Mouse (Mus musculus) limb, embryonic 14.5 days (tissue): ENCODE data around the gene Taar8a. TPM values are rescaled to one million over a fixed set of nuclear protein-coding genes. Genes with fewer than 3 reads are reported as not detected.
A peak's percentile ranks its signal among the peaks of the same experiment; 100 is the strongest.
"Not testable (repeated sequence)": the region's sequence is repeated elsewhere in the genome, so short reads cannot be mapped to it uniquely, and the experiment has no call there.

Experiments used
- ATAC-seq: fragments of 200-750 bp; cut with Nextera tagmentation; 2 replicates; pipeline ENCODE4 v1.8.0; 2017; ENCODE audit warnings: low read depth, moderate number of reproducible peaks, moderate TSS enrichment; ENCODE audit not compliant: low FRiP score
- DNase-seq: peaks from one replicate; pipeline ENCODE4 v3.0.0-alpha.2; 2015; ENCODE audit warnings: low spot score
- H3K27ac ChIP-seq: fragments of 300-500 bp; sonication (generic); replicated peaks from 2 replicates; pipeline ENCODE4 v1.5.1; 2014; ENCODE audit warnings: low read depth, mild to moderate bottlenecking, low read length, moderate library complexity, mixed read lengths
- H3K27me3 ChIP-seq: fragments of 300-500 bp; sonication (generic); 2 replicates; pipeline ENCODE4 v1.6.1; 2014; ENCODE audit warnings: low read length, mixed read lengths; ENCODE audit not compliant: control insufficient read depth, insufficient read depth
- H3K36me3 ChIP-seq: fragments of 300-500 bp; sonication (generic); 2 replicates; pipeline ENCODE4 v1.6.1; 2014; ENCODE audit warnings: mild to moderate bottlenecking, low read length, moderate library complexity, mixed read lengths; ENCODE audit not compliant: control insufficient read depth, insufficient read depth
- H3K4me1 ChIP-seq: fragments of 300-500 bp; sonication (generic); 2 replicates; pipeline ENCODE4 v1.6.1; 2014; ENCODE audit warnings: antibody characterized with exemption, low read length, mixed read lengths; ENCODE audit not compliant: control insufficient read depth, insufficient read depth
- H3K4me2 ChIP-seq: fragments of 300-500 bp; sonication (generic); replicated peaks from 2 replicates; pipeline ENCODE4 v1.6.1; 2014; ENCODE audit warnings: low read depth, mild to moderate bottlenecking, low read length, moderate library complexity; ENCODE audit not compliant: severe bottlenecking
- H3K4me3 ChIP-seq: fragments of 300-500 bp; sonication (generic); replicated peaks from 2 replicates; pipeline ENCODE4 v1.5.1; 2014; ENCODE audit warnings: low read length
- H3K9ac ChIP-seq: fragments of 300-500 bp; sonication (generic); 2 replicates; pipeline ENCODE4 v1.6.1; 2014; ENCODE audit warnings: mild to moderate bottlenecking, low read depth, low read length, moderate library complexity; ENCODE audit not compliant: severe bottlenecking
- H3K9me3 ChIP-seq: fragments of 300-500 bp; sonication (generic); 2 replicates; pipeline ENCODE4 v1.6.1; 2016; ENCODE audit warnings: low read length; ENCODE audit not compliant: control insufficient read depth
- POLR2A ChIP-seq: fragments of 200-500 bp; IDR thresholded peaks from 2 replicates; pipeline ENCODE4 v1.8.0; 2012; ENCODE audit warnings: inconsistent platforms, mild to moderate bottlenecking, moderate library complexity, borderline replicate concordance; ENCODE audit not compliant: insufficient read depth, insufficient read length; ENCODE audit errors: extremely low read depth
- WGBS: fragments of 180-500 bp; shearing (Covaris S2); extraction: QIAGEN DNeasy Blood & Tissue Kit; methylation state at CpG from one replicate; pipeline ENCODE4 v1.1.7; 2014; 5-methylcytosine and 5-hydroxymethylcytosine counted together
- polyA plus RNA-seq, 2 experiments: library from polyadenylated mRNA; depleted of rRNA in 1 of 2; stranded (reverse) in 1 of 2; unstranded in 1 of 2; fragments of >200 nt; fragmentation: Nextera tagmentation in 1 of 2; extraction: Ambion mirVana in 1 of 2; gene quantifications; 2 replicates each; pipeline versions ENCODE4 v1.2.1 to v1.2.3; 2012 to 2014

The Taar8a gene
- polyA plus RNA-seq, 2 experiments, result not detected

GRCm38 (mm10) chr10:24049210-24049609 lies 27.1 kb upstream of the Taar8a start, which contains the start of gene Taar7f:
Gene Taar7f (plus strand): TSS chr10:24049510.
- no peak within 1 kb of the TSS for H3K4me2 ChIP-seq
- H3K27ac ChIP-seq, result no peak within 1 kb of the TSS
- no peaks in the 10 kb centered on the region for H3K27me3 ChIP-seq
- no peaks in the 10 kb centered on the region for H3K4me1 ChIP-seq
- ATAC-seq (no peak), DNase-seq (no peak)
- H3K36me3 ChIP-seq, result no peaks in the 10 kb centered on the region
- no peaks in the 10 kb centered on the region for H3K9me3 ChIP-seq
- H3K4me3 ChIP-seq, result no peak within 1 kb of the TSS
- no peak for TF ChIP-seq POLR2A
- H3K9ac ChIP-seq, result no peak within 1 kb of the TSS

- no peak overlapping the region for H3K4me2 ChIP-seq
- H3K9ac ChIP-seq, result no peak overlapping the region
- ATAC-seq (no peak), DNase-seq (no peak)
- TF ChIP-seq POLR2A, result no peak
- H3K27me3 ChIP-seq, result no peaks in the 10 kb centered on the region
- WGBS, result 65% methylated on average over 5 of the region's 5 CpGs
- H3K4me1 ChIP-seq, result no peaks in the 10 kb centered on the region
- H3K4me3 ChIP-seq, result no peak overlapping the region
- no peak overlapping the region for H3K27ac ChIP-seq
- no peaks in the 10 kb centered on the region for H3K36me3 ChIP-seq
- H3K9me3 ChIP-seq, result no peaks in the 10 kb centered on the region
These were observed 24.3 kb upstream of the Taar8a start for GRCm38 (mm10) chr10:24052039-24052438.

DNA sequence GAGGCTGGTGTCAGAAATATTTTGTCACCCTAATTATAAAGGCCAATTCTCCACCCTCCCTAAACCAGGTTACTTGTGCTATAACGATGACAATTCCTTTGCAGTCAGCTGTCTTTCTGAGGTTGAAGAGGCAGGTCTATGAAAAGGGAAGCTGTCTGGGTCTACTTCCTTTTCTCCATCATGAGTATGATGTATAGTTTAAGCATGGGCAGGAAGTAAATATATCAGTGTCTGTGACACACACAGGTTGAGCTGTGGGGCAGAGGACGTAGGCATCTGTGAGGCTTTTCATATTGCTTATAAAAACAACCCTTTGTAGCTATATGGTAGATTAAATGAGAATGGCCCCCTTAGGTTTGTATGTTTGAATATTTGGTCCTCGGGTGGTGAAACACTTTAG lies 17.3 kb upstream of the Taar8a start:
- DNase-seq (no peak), ATAC-seq (no peak)
- 75% methylated on average over 3 of the region's 3 CpGs for WGBS
- H3K9ac ChIP-seq, result no peak overlapping the region
- H3K27ac ChIP-seq, result no peak overlapping the region
- no peak overlapping the region for H3K4me3 ChIP-seq
- no peaks in the 10 kb centered on the region for H3K36me3 ChIP-seq
- no peak overlapping the region for H3K4me2 ChIP-seq
- no peaks in the 10 kb centered on the region for H3K4me1 ChIP-seq
- H3K27me3 ChIP-seq, result no peaks in the 10 kb centered on the region
- TF ChIP-seq POLR2A, result no peak
- H3K9me3 ChIP-seq, result no peaks in the 10 kb centered on the region

DNA sequence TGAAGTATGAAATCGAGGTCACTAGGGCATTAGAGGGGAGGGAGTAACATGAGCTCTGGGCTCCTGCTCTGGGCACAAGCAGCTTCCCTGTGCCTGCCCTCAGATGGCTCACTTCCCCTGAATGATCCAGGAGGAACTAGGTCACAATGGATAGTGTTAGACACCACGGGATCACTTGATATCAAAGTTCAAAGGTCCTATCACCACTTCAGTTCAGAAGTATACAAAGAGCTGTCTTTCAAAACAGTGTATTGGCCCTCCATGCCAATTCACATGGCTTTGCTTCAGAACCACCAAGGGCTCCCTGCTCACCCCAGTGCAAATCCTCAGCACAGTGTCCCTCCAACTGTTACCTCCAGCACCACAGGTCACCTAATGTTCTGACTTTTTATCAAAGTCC lies 1.5 kb upstream of the Taar8a start:
- not testable (repeated sequence) for H3K4me3 ChIP-seq, H3K27ac ChIP-seq, H3K36me3 ChIP-seq, H3K4me2 ChIP-seq, H3K9me3 ChIP-seq, DNase-seq, H3K27me3 ChIP-seq, H3K4me1 ChIP-seq, H3K9ac ChIP-seq, ATAC-seq
- WGBS, result 44% methylated on average over 2 of the region's 2 CpGs

DNA sequence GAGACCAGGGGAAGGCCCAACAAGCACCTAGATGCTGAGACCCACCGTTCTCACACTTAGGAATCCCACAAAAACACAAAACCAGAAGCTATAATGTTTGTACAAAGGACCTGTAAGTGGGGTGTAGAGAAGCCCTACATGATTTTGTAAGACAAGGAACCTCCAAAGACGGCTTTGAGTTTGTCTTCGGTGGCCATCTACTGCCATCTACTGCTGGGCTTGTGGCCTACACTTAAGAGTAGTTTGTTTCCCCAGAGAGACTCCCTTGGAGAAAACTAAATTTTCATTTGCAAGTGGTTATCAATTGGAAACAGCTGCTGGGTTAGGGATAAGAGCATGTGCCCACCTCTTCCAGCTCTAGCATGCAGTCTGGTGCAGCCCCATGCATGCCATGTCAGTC lies 3.9 kb downstream of the Taar8a start:
- 24% methylated on average over 3 of the region's 3 CpGs for WGBS
- Histone ChIP-seq H3K27ac (no peak overlapping the region), H3K4me3 (no peak overlapping the region), H3K36me3 (no peaks in the 10 kb centered on the region), H3K4me2 (no peak overlapping the region), H3K9ac (no peak overlapping the region), H3K9me3 (no peaks in the 10 kb centered on the region), H3K27me3 (no peaks in the 10 kb centered on the region), H3K4me1 (no peaks in the 10 kb centered on the region)
- ATAC-seq (no peak), DNase-seq (peak; percentile 28)
- TF ChIP-seq POLR2A, result no peak

DNA sequence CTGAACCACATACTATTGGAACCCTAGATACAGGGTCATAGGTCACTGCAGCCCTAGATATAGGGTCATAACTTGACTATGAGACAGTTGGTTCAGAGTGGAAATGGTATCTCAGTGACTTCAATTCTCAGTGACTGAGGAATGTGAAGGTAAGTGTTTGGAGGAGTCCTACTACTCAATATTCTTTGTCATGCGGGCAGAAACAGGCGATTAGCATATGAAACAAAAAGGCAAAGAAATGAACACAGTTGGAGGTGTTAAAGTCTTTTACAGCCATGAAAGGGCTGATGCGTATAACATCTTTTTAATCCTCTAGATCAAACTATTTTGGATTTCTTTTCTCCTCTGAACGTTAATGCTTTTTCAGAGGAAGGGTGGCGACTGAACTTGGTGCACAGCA lies 9.6 kb downstream of the Taar8a start:
- Histone ChIP-seq H3K9me3 (no peaks in the 10 kb centered on the region), H3K36me3 (no peaks in the 10 kb centered on the region), H3K4me1 (no peaks in the 10 kb centered on the region), H3K27ac (no peak overlapping the region), H3K9ac (no peak overlapping the region), H3K27me3 (no peaks in the 10 kb centered on the region), H3K4me2 (no peak overlapping the region), H3K4me3 (no peak overlapping the region)
- 81% methylated on average over 5 of the region's 5 CpGs for WGBS
- no peak for TF ChIP-seq POLR2A
- ATAC-seq (no peak), DNase-seq (no peak)
